ENCODE assay signal across 18 mouse cellular contexts in genomic region chr9:77556435-77556834, GRCm38 (mm10). TPM values are rescaled to one million over a fixed set of nuclear protein-coding genes. Genes with fewer than 3 reads are reported as not detected.
DNase-seq lines count a peak whose midpoint lies in the region; ATAC-seq and TF ChIP-seq lines count a peak whose summit lies in the region.
"Had no signal": no experiment of that assay in that cellular context is flagged by ENCODE, and none has a peak within 500 bp of the region (broad histone marks: within the 10 kb centered on the region; RNA-seq: fewer than 3 reads in every experiment).

No protein-coding gene starts in this region.

- H3K4me3 ChIP-seq in lung, embryonic 15.5 days, result no peak overlapping the region
- H3K4me3 ChIP-seq in lung, adult 2 months (replicated peaks; ENCODE audit: extremely low read depth, low read depth, low read length), result no peak overlapping the region
- no peak overlapping the region for H3K4me3 ChIP-seq in intestine, embryonic 14.5 days (ENCODE audit: low read depth, low read length)
- no peak overlapping the region for H3K4me3 ChIP-seq in intestine, embryonic 16.5 days (ENCODE audit: low read length)
- H3K4me3 ChIP-seq in stomach, embryonic 16.5 days (replicated peaks; ENCODE audit: low read length), result no peak overlapping the region
- H3K4me3 ChIP-seq: embryonic facial prominence, embryonic 10.5 days; forebrain, embryonic 13.5 days; hindbrain, embryonic 13.5 days had no signal

- TF ChIP-seq POLR2A in lung, adult 2 months (IDR thresholded peaks at IDR 0.05; ENCODE audit: borderline replicate concordance, extremely low read depth, low read depth, low read length), result no peak

- no peak overlapping the region for H3K27ac ChIP-seq in lung, embryonic 15.5 days
- H3K27ac ChIP-seq in intestine, embryonic 14.5 days (ENCODE audit: low read depth), result no peak overlapping the region
- peak overlapping the region; percentile 94 for H3K27ac ChIP-seq in intestine, embryonic 16.5 days (ENCODE audit: low read length)
- H3K27ac ChIP-seq in stomach, embryonic 16.5 days (ENCODE audit: low read length), result no peak overlapping the region
- H3K27ac ChIP-seq: embryonic facial prominence, embryonic 10.5 days; forebrain, embryonic 13.5 days; hindbrain, embryonic 13.5 days; hindbrain, postnatal 0 days had no signal

- H3K4me1 ChIP-seq in lung, embryonic 15.5 days, result no peaks in the 10 kb centered on the region
- no peaks in the 10 kb centered on the region for H3K4me1 ChIP-seq in lung, adult 2 months (ENCODE audit: control insufficient read depth, insufficient read depth, low read length)
- H3K4me1 ChIP-seq in intestine, embryonic 14.5 days (replicated peaks; ENCODE audit: control insufficient read depth, insufficient read depth, low read length), result no peaks in the 10 kb centered on the region
- H3K4me1 ChIP-seq in intestine, embryonic 16.5 days (ENCODE audit: control insufficient read depth, insufficient read depth, low read length), result no peaks in the 10 kb centered on the region
- no peaks in the 10 kb centered on the region for H3K4me1 ChIP-seq in stomach, embryonic 16.5 days (ENCODE audit: control insufficient read depth, insufficient read depth, low read length)
- H3K4me1 ChIP-seq: embryonic facial prominence, embryonic 10.5 days; forebrain, embryonic 13.5 days; hindbrain, embryonic 13.5 days had no signal

- no peaks in the 10 kb centered on the region for H3K36me3 ChIP-seq in lung, embryonic 15.5 days
- H3K36me3 ChIP-seq in intestine, embryonic 14.5 days (ENCODE audit: control insufficient read depth, insufficient read depth, low read length), result no peaks in the 10 kb centered on the region
- H3K36me3 ChIP-seq in intestine, embryonic 16.5 days (ENCODE audit: control insufficient read depth, insufficient read depth, low read length), result no peaks in the 10 kb centered on the region
- no peaks in the 10 kb centered on the region for H3K36me3 ChIP-seq in stomach, embryonic 16.5 days (ENCODE audit: control insufficient read depth, insufficient read depth, low read length)
- H3K36me3 ChIP-seq: embryonic facial prominence, embryonic 10.5 days; G1E; hindbrain, embryonic 13.5 days had no signal

- DNase-seq in lung, adult 2 months, result no peak
- peak; percentile 50 for DNase-seq in intestine, embryonic 14.5 days (ENCODE audit: low spot score)
- DNase-seq in layer of hippocampus, adult 9-10 months (ENCODE audit: low spot score), result no peak
- DNase-seq in adrenal gland, postnatal 4 days (ENCODE audit: low spot score in 2 of 2), result no peak
- DNase-seq: adrenal gland, postnatal 14 days; cerebellum, adult 18-20 months; cerebellum, postnatal 10 days; forebrain, postnatal 0 days; gastrocnemius, postnatal 14 days; heart, postnatal 14 days had no signal

- H3K9me3 ChIP-seq in lung, embryonic 15.5 days, result no peaks in the 10 kb centered on the region
- no peaks in the 10 kb centered on the region for H3K9me3 ChIP-seq in intestine, embryonic 14.5 days (ENCODE audit: control insufficient read depth, low read length)
- no peaks in the 10 kb centered on the region for H3K9me3 ChIP-seq in intestine, embryonic 16.5 days (ENCODE audit: control insufficient read depth, low read length)
- H3K9me3 ChIP-seq in stomach, embryonic 16.5 days (replicated peaks; ENCODE audit: control insufficient read depth, low read length), result no peaks in the 10 kb centered on the region
- H3K9me3 ChIP-seq: embryonic facial prominence, embryonic 10.5 days; forebrain, embryonic 13.5 days; hindbrain, embryonic 13.5 days had no signal

- H3K9ac ChIP-seq in lung, embryonic 15.5 days, result no peak overlapping the region
- H3K9ac ChIP-seq in intestine, embryonic 14.5 days (ENCODE audit: low read length), result no peak overlapping the region
- H3K9ac ChIP-seq in intestine, embryonic 16.5 days (ENCODE audit: low read depth, low read length), result peak overlapping the region; percentile 51
- no peak overlapping the region for H3K9ac ChIP-seq in stomach, embryonic 16.5 days (ENCODE audit: low read length)
- H3K9ac ChIP-seq: forebrain, embryonic 13.5 days; forebrain, postnatal 0 days; hindbrain, embryonic 13.5 days had no signal

- no peaks in the 10 kb centered on the region; the same call in 1 of the 2 replicates for H3K27me3 ChIP-seq in lung, embryonic 15.5 days
- H3K27me3 ChIP-seq in intestine, embryonic 14.5 days (replicated peaks; ENCODE audit: control insufficient read depth, insufficient read depth, low read length), result no peaks in the 10 kb centered on the region
- H3K27me3 ChIP-seq in intestine, embryonic 16.5 days (replicated peaks; ENCODE audit: control insufficient read depth, insufficient read depth, low read length), result no peaks in the 10 kb centered on the region
- no peaks in the 10 kb centered on the region for H3K27me3 ChIP-seq in stomach, embryonic 16.5 days (ENCODE audit: control insufficient read depth, insufficient read depth, low read length)
- H3K27me3 ChIP-seq: forebrain, embryonic 13.5 days; hindbrain, embryonic 13.5 days had no signal

- no peak for TF ChIP-seq CTCF in lung, adult 2 months (IDR thresholded peaks at IDR 0.05; ENCODE audit: insufficient read depth, low read length)

- ATAC-seq in lung, embryonic 15.5 days (ENCODE audit: borderline replicate concordance, extremely low read depth, low FRiP score, low TSS enrichment), result 0 out of 2 replicates have a peak, but pooled peaks have one; percentile 19
- no peak for ATAC-seq in intestine, embryonic 14.5 days (replicated peaks; ENCODE audit: low FRiP score, low TSS enrichment, low read depth)
- ATAC-seq in intestine, embryonic 16.5 days, result peak; percentile 97
- ATAC-seq in stomach, embryonic 16.5 days (ENCODE audit: insufficient read depth, low FRiP score), result peak; percentile 80
- ATAC-seq: forebrain, embryonic 13.5 days; forebrain, postnatal 0 days; hindbrain, postnatal 0 days had no signal

- H3K4me2 ChIP-seq in lung, embryonic 15.5 days, result no peak overlapping the region
- no peak overlapping the region for H3K4me2 ChIP-seq in intestine, embryonic 14.5 days (ENCODE audit: low read length)
- 0 out of 2 replicates have a peak overlapping the region, but pooled peaks have one; percentile 22 for H3K4me2 ChIP-seq in intestine, embryonic 16.5 days (ENCODE audit: low read depth, low read length)
- H3K4me2 ChIP-seq in stomach, embryonic 16.5 days (ENCODE audit: low read depth, low read length), result no peak overlapping the region
- H3K4me2 ChIP-seq: forebrain, embryonic 13.5 days; hindbrain, embryonic 13.5 days had no signal

- WGBS in lung, embryonic 15.5 days, result 64% methylated on average over 9 of the region's 9 CpGs
- 78% methylated on average over 9 of the region's 9 CpGs for WGBS in lung, adult 2 months
- 77% methylated on average over 9 of the region's 9 CpGs for WGBS in intestine, embryonic 14.5 days
- WGBS in intestine, embryonic 16.5 days, result 62% methylated on average over 9 of the region's 9 CpGs
- 69% methylated on average over 9 of the region's 9 CpGs for WGBS in stomach, embryonic 16.5 days

RNA-seq across cellular contexts. Expression of gene Lrrc1, which starts 11.8 kb away (rescaled TPM):
- 9.3 and 11.4 TPM in 2 replicates for polyA plus RNA-seq in lung, embryonic 15.5 days (2015; fragmentation: Nextera tagmentation; extraction: Ambion mirVana)
- 36.7 and 45.3 TPM in 2 replicates for polyA plus RNA-seq in lung, adult 2 months (2012; rRNA removed)
- 14.2 and 14.6 TPM in 2 replicates for polyA plus RNA-seq in intestine, embryonic 14.5 days (2014; fragmentation: Nextera tagmentation; extraction: Ambion mirVana)
- 14.1 and 14.8 TPM in 2 replicates for polyA plus RNA-seq in intestine, embryonic 16.5 days (2015; fragmentation: Nextera tagmentation; extraction: Ambion mirVana)
- polyA plus RNA-seq in stomach, embryonic 16.5 days (2015; fragmentation: Nextera tagmentation; extraction: Ambion mirVana), result 17.7 and 19.2 TPM in 2 replicates
- total RNA-seq in adrenal gland, postnatal 4 days (2021), result 10 to 100 TPM; 21.3 to 26.5 TPM
- polyA plus RNA-seq: G1E had no signal
